ENCODE assay signal across 8 mouse cellular contexts in the genomic region with DNA sequence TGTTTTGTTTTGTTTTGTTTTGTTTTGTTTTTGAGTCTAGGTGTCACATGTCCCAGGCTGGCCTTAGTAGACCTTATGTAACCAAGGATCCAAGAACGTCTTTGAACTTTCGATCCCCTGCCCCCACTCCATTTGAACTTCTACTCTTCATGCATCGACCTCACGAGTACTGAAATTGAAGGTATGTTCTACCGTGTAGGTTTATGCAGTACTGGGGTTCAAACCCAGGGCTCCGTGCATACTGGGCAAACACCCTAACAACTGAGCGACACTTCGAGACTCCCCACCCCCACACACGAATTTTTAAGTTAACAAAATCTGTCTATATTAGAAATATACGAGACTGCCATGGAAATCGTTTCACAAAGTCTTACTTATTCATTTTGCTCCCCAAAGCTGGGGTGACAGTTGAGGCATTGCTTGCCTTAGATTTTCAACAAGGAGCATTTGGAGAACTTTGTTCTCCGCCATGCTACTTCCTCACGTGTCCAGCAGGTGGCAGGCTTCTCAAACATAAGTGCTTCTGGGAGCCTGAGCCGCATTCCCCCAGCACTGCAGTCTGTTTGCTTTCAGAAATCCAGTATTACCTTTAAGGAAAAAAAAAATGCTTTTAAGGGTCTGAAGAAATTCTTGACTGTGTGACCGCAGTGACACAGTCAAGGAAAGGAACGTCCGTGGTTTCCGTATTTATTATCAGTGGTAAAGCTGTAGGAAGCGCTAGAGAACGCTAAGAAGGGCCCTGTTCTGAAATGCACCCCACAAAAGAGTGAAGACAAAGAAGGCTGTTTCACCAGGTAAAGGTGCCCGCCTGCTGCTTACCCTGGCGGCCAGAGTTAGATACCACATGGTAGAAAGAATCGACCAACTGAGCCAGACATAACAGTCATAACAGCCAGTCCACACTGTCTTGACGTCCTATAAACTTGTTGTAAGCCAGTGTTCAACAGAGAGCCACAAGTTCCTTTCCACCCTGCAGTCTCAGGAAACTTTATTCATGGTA. TPM values are rescaled to one million over a fixed set of nuclear protein-coding genes. Genes with fewer than 3 reads are reported as not detected.
DNase-seq lines count a peak whose midpoint lies in the region; ATAC-seq and TF ChIP-seq lines count a peak whose summit lies in the region.

No protein-coding gene starts in this region.

- H3K4me3 ChIP-seq in bone marrow macrophage, adult 2 months (ENCODE audit: insufficient read depth, low read length), result no peak overlapping the region
- H3K4me3 ChIP-seq in embryonic fibroblast, embryonic 13.5 days (ENCODE audit: insufficient read depth, low read length), result no peak overlapping the region
- H3K4me3 ChIP-seq in heart, embryonic 14.5 days (ENCODE audit: control insufficient read depth in 1 of 2, insufficient read depth in 1 of 2, low read depth in 1 of 2, low read length in 2 of 2), result no peak overlapping the region
- no peak overlapping the region for H3K4me3 ChIP-seq in kidney, postnatal 0 days (replicated peaks; ENCODE audit: low read depth, low read length)
- H3K4me3 ChIP-seq in liver, embryonic 11.5 days (ENCODE audit: low read depth, low read length), result no peak overlapping the region
- no peak overlapping the region for H3K4me3 ChIP-seq in stomach, embryonic 14.5 days (ENCODE audit: low read depth, low read length)

- no peaks in the 10 kb centered on the region for H3K9me3 ChIP-seq in heart, embryonic 14.5 days (ENCODE audit: control insufficient read depth, low read length)
- H3K9me3 ChIP-seq in kidney, postnatal 0 days (replicated peaks; ENCODE audit: low read length), result no peaks in the 10 kb centered on the region
- no peaks in the 10 kb centered on the region for H3K9me3 ChIP-seq in liver, embryonic 11.5 days (ENCODE audit: control insufficient read depth, low read length)
- no peaks in the 10 kb centered on the region for H3K9me3 ChIP-seq in stomach, embryonic 14.5 days (ENCODE audit: control insufficient read depth, low read depth, low read length)

- DNase-seq in CD4-positive helper T cell, adult 2 months (ENCODE audit: low read depth, low spot score), result peak; percentile 76
- DNase-seq in kidney, postnatal 0 days (ENCODE audit: low spot score), result peak; percentile 90
- DNase-seq in liver, embryonic 11.5 days (ENCODE audit: low spot score), result peak; percentile 64
- peak; percentile 81 for DNase-seq in neural tube, embryonic 10.5 days (ENCODE audit: extremely low spot score, low spot score)

- no peaks in the 10 kb centered on the region for H3K27me3 ChIP-seq in heart, embryonic 14.5 days (ENCODE audit: control insufficient read depth, insufficient read depth, low read length)
- no peaks in the 10 kb centered on the region for H3K27me3 ChIP-seq in kidney, postnatal 0 days (ENCODE audit: insufficient read depth, low read length)
- no peaks in the 10 kb centered on the region for H3K27me3 ChIP-seq in liver, embryonic 11.5 days (replicated peaks; ENCODE audit: control insufficient read depth, insufficient read depth, low read length)
- H3K27me3 ChIP-seq in stomach, embryonic 14.5 days (ENCODE audit: control insufficient read depth, insufficient read depth, low read length), result no peaks in the 10 kb centered on the region

- 32% methylated on average over 24 of the region's 24 CpGs for WGBS in heart, embryonic 14.5 days
- 32% methylated on average over 24 of the region's 24 CpGs for WGBS in kidney, postnatal 0 days
- 35% methylated on average over 24 of the region's 24 CpGs for WGBS in liver, embryonic 11.5 days
- 30% methylated on average over 24 of the region's 24 CpGs for WGBS in stomach, embryonic 14.5 days

- no peak for ATAC-seq in heart, embryonic 14.5 days (ENCODE audit: insufficient number of reproducible peaks, insufficient read depth, low FRiP score, low read depth)
- ATAC-seq in kidney, postnatal 0 days (replicated peaks; ENCODE audit: low FRiP score, low read depth), result no peak
- no peak for ATAC-seq in liver, embryonic 11.5 days (replicated peaks; ENCODE audit: low FRiP score)
- ATAC-seq in stomach, embryonic 14.5 days (ENCODE audit: insufficient number of reproducible peaks, insufficient read depth, low FRiP score, low read depth), result peak; percentile 56; the same call in 1 of the 2 replicates

- no peak overlapping the region for H3K27ac ChIP-seq in bone marrow macrophage, adult 2 months (ENCODE audit: insufficient read depth, low read depth, low read length)
- no peak overlapping the region for H3K27ac ChIP-seq in embryonic fibroblast, embryonic 13.5 days (ENCODE audit: insufficient read depth, low read length)
- H3K27ac ChIP-seq in heart, embryonic 14.5 days (replicated peaks in 1 of 2; ENCODE audit: control insufficient read depth in 1 of 2, insufficient read depth in 1 of 2, low read depth in 2 of 2, low read length in 2 of 2), result no peak overlapping the region
- H3K27ac ChIP-seq in kidney, postnatal 0 days, result no peak overlapping the region
- no peak overlapping the region for H3K27ac ChIP-seq in liver, embryonic 11.5 days (ENCODE audit: low read depth, low read length)
- H3K27ac ChIP-seq in stomach, embryonic 14.5 days (ENCODE audit: low read length), result no peak overlapping the region

- peak overlapping the region; percentile 49 for H3K4me2 ChIP-seq in heart, embryonic 14.5 days (ENCODE audit: low read length)
- H3K4me2 ChIP-seq in kidney, postnatal 0 days (ENCODE audit: low read length), result peak overlapping the region; percentile 30
- peak overlapping the region; percentile 8; the same call in 1 of the 2 replicates for H3K4me2 ChIP-seq in liver, embryonic 11.5 days
- H3K4me2 ChIP-seq in stomach, embryonic 14.5 days (replicated peaks; ENCODE audit: low read depth, low read length), result no peak overlapping the region; the same call in 1 of the 2 replicates

- no peaks in the 10 kb centered on the region for H3K4me1 ChIP-seq in bone marrow macrophage, adult 2 months (ENCODE audit: control insufficient read depth, insufficient read depth, low read length)
- H3K4me1 ChIP-seq in embryonic fibroblast, embryonic 13.5 days (ENCODE audit: control insufficient read depth, insufficient read depth, low read length), result no peaks in the 10 kb centered on the region
- H3K4me1 ChIP-seq in heart, embryonic 14.5 days (ENCODE audit: control insufficient read depth in 2 of 2, insufficient read depth in 2 of 2, low read length in 2 of 2), result no peaks in the 10 kb centered on the region
- H3K4me1 ChIP-seq in kidney, postnatal 0 days (replicated peaks; ENCODE audit: insufficient read depth, low read length), result no peaks in the 10 kb centered on the region
- H3K4me1 ChIP-seq in liver, embryonic 11.5 days (replicated peaks; ENCODE audit: control insufficient read depth, insufficient read depth, low read length), result no peaks in the 10 kb centered on the region
- H3K4me1 ChIP-seq in stomach, embryonic 14.5 days (ENCODE audit: control insufficient read depth, insufficient read depth, low read length), result no peaks in the 10 kb centered on the region

- TF ChIP-seq POLR2A in bone marrow macrophage, adult 2 months (IDR thresholded peaks at IDR 0.05; ENCODE audit: borderline replicate concordance, low read depth, low read length), result no peak
- no peak for TF ChIP-seq POLR2A in embryonic fibroblast, embryonic 13.5 days (IDR thresholded peaks at IDR 0.05; ENCODE audit: low read depth, low read length)

- 0 out of 2 replicates have a peak overlapping the region, but pooled peaks have one; percentile 25 for H3K9ac ChIP-seq in heart, embryonic 14.5 days (ENCODE audit: low read length)
- H3K9ac ChIP-seq in kidney, postnatal 0 days (ENCODE audit: low read depth, low read length), result no peak overlapping the region
- H3K9ac ChIP-seq in liver, embryonic 11.5 days (ENCODE audit: low read depth, low read length), result no peak overlapping the region
- H3K9ac ChIP-seq in stomach, embryonic 14.5 days (replicated peaks; ENCODE audit: low read depth, low read length), result no peak overlapping the region

- H3K36me3 ChIP-seq in heart, embryonic 14.5 days (ENCODE audit: control insufficient read depth, insufficient read depth, low read length), result no peaks in the 10 kb centered on the region
- H3K36me3 ChIP-seq in kidney, postnatal 0 days (ENCODE audit: insufficient read depth, low read length), result no peaks in the 10 kb centered on the region
- no peaks in the 10 kb centered on the region for H3K36me3 ChIP-seq in liver, embryonic 11.5 days (ENCODE audit: control insufficient read depth, insufficient read depth, low read length)
- no peaks in the 10 kb centered on the region for H3K36me3 ChIP-seq in stomach, embryonic 14.5 days (ENCODE audit: control insufficient read depth, insufficient read depth, low read length)

- TF ChIP-seq CTCF in bone marrow macrophage, adult 2 months (IDR thresholded peaks at IDR 0.05; ENCODE audit: low read depth, low read length), result peak; percentile 74
- peak; percentile 72; the same call in 1 of the 2 replicates for TF ChIP-seq CTCF in embryonic fibroblast, embryonic 13.5 days (IDR thresholded peaks at IDR 0.05; ENCODE audit: borderline replicate concordance, insufficient read depth, low read length)
- peak; percentile 84 for TF ChIP-seq CTCF in kidney, postnatal 0 days (IDR thresholded peaks at IDR 0.05; ENCODE audit: low read depth)

RNA-seq across cellular contexts. Expression of a gene that starts 15.0 kb away (rescaled TPM):
- polyA plus RNA-seq in bone marrow macrophage, adult 2 months (2012; ENCODE audit: insufficient read depth, insufficient read length, missing spikeins), result 37.5 and 38.1 TPM in 2 replicates
- polyA plus RNA-seq in embryonic fibroblast, embryonic 13.5 days (2011; ENCODE audit: insufficient read length, low read depth, missing spikeins), result 24.1 and 24.2 TPM in 2 replicates
- polyA plus RNA-seq in heart, embryonic 14.5 days (2014; fragmentation: Nextera tagmentation; extraction: Ambion mirVana), result 27.5 and 27.8 TPM in 2 replicates
- polyA plus RNA-seq in kidney, postnatal 0 days (2015; fragmentation: Nextera tagmentation; extraction: Ambion mirVana), result 32.2 and 33.1 TPM in 2 replicates
- 42.1 and 43.4 TPM in 2 replicates for polyA plus RNA-seq in liver, embryonic 11.5 days (2014; fragmentation: Nextera tagmentation; extraction: Ambion mirVana)
- polyA plus RNA-seq in stomach, embryonic 14.5 days (2014; fragmentation: Nextera tagmentation; extraction: Ambion mirVana), result 32.8 and 33.3 TPM in 2 replicates

RNA-seq across cellular contexts. Expression of a gene that starts 54.6 kb away (rescaled TPM):
- polyA plus RNA-seq in bone marrow macrophage, adult 2 months (2012; ENCODE audit: insufficient read depth, insufficient read length, missing spikeins), result not detected in 2 replicates
- not detected in 2 replicates for polyA plus RNA-seq in embryonic fibroblast, embryonic 13.5 days (2011; ENCODE audit: insufficient read length, low read depth, missing spikeins)
- not detected in 2 replicates for polyA plus RNA-seq in heart, embryonic 14.5 days (2014; fragmentation: Nextera tagmentation; extraction: Ambion mirVana)
- polyA plus RNA-seq in kidney, postnatal 0 days (2015; fragmentation: Nextera tagmentation; extraction: Ambion mirVana), result 0.17 TPM in 1 of 2 replicates, not detected in the other
- 0.51 TPM in 1 of 2 replicates, not detected in the other for polyA plus RNA-seq in liver, embryonic 11.5 days (2014; fragmentation: Nextera tagmentation; extraction: Ambion mirVana)
- 0.19 and 0.24 TPM in 2 replicates for polyA plus RNA-seq in stomach, embryonic 14.5 days (2014; fragmentation: Nextera tagmentation; extraction: Ambion mirVana)
